Mouse (Mus musculus): ENCODE results near the gene Rimbp3. TPM values are rescaled to one million over a fixed set of nuclear protein-coding genes. Genes with fewer than 3 reads are reported as not detected.

The Rimbp3 gene
- polyA plus RNA-seq, 1 experiment from 2014 or later, result 0.14 TPM

GRCm38 (mm10) chr16:17179706-17180105 is 28.7 kb upstream of the Rimbp3 start:
- TF ChIP-seq CTCF (IDR thresholded peaks at IDR 0.05; ENCODE audit: low read depth), result no peak
- H3K27ac ChIP-seq (ENCODE audit: low read depth, low read length), result no peak overlapping the region
- H3K4me2 ChIP-seq (replicated peaks; ENCODE audit: low read depth), result no peak overlapping the region
- peaks cover 15% of the 10 kb centered on the region; the same call in 1 of the 2 replicates for H3K36me3 ChIP-seq (ENCODE audit: control insufficient read depth, insufficient read depth)
- no peak overlapping the region for H3K4me3 ChIP-seq (ENCODE audit: low read depth, low read length)
- no peaks in the 10 kb centered on the region for H3K27me3 ChIP-seq (replicated peaks; ENCODE audit: control insufficient read depth, insufficient read depth, low read length)
- H3K9ac ChIP-seq (ENCODE audit: low read depth, low read length), result no peak overlapping the region
- 0 out of 2 replicates have a peak, but pooled peaks cover 4% of the 10 kb centered on the region for H3K4me1 ChIP-seq (replicated peaks; ENCODE audit: control insufficient read depth, insufficient read depth, low read length)
- WGBS, result 96% methylated on average over 3 of the region's 3 CpGs
- no peaks in the 10 kb centered on the region for H3K9me3 ChIP-seq (ENCODE audit: control insufficient read depth)
- ATAC-seq, result no peak

GRCm38 (mm10) chr16:17181382-17181781 is 27.0 kb upstream of the Rimbp3 start:
- 68% methylated on average over 4 of the region's 4 CpGs for WGBS

DNA sequence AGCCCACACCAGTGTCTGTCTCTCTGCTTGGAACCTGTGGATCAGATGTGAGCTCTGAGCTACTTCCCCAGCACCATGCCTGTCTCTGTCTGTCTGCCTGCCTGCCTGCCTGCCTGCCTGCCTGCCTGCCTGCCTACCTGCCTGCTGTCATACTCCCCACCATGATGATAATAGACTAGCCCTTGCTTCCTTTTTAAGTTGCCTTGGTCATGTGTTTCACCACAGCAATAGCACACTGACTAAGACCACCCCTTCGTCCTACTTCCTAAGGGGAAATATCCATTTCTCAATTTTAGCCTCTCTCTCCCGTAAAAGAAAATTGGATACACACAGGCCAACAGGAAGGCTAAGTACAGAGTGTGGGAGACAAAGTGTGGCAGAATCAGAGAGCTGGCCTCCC is 26.3 kb upstream of the Rimbp3 start:
- no peak for ATAC-seq
- Histone ChIP-seq H3K4me3 (ENCODE audit: low read depth, low read length) (no peak overlapping the region), H3K27me3 (replicated peaks; ENCODE audit: control insufficient read depth, insufficient read depth, low read length) (no peaks in the 10 kb centered on the region), H3K4me2 (replicated peaks; ENCODE audit: low read depth) (no peak overlapping the region), H3K9me3 (ENCODE audit: control insufficient read depth) (no peaks in the 10 kb centered on the region), H3K36me3 (ENCODE audit: control insufficient read depth, insufficient read depth) (peaks cover 3% of the 10 kb centered on the region; the same call in 1 of the 2 replicates), H3K9ac (ENCODE audit: low read depth, low read length) (no peak overlapping the region), H3K27ac (ENCODE audit: low read depth, low read length) (no peak overlapping the region), H3K4me1 (replicated peaks; ENCODE audit: control insufficient read depth, insufficient read depth, low read length) (no peaks in the 10 kb centered on the region)
- WGBS, result 75% methylated on average over 2 of the region's 2 CpGs
- no peak for TF ChIP-seq CTCF (IDR thresholded peaks at IDR 0.05; ENCODE audit: low read depth)

More at GRCm38 (mm10) chr16:17181382-17181781, 27.0 kb upstream of the Rimbp3 start:
- TF ChIP-seq CTCF (IDR thresholded peaks at IDR 0.05; ENCODE audit: low read depth), result no peak
- peak overlapping the region; percentile 50; the same call in 1 of the 2 replicates for H3K27ac ChIP-seq (ENCODE audit: low read depth, low read length)
- H3K9me3 ChIP-seq (ENCODE audit: control insufficient read depth), result no peaks in the 10 kb centered on the region
- no peaks in the 10 kb centered on the region for H3K27me3 ChIP-seq (replicated peaks; ENCODE audit: control insufficient read depth, insufficient read depth, low read length)
- H3K36me3 ChIP-seq (ENCODE audit: control insufficient read depth, insufficient read depth), result peaks cover 3% of the 10 kb centered on the region; the same call in 1 of the 2 replicates
- no peak overlapping the region; the same call in 1 of the 2 replicates for H3K4me2 ChIP-seq (replicated peaks; ENCODE audit: low read depth)
- no peak overlapping the region for H3K4me3 ChIP-seq (ENCODE audit: low read depth, low read length)
- ATAC-seq, result no peak
- no peaks in the 10 kb centered on the region for H3K4me1 ChIP-seq (replicated peaks; ENCODE audit: control insufficient read depth, insufficient read depth, low read length)
- no peak overlapping the region for H3K9ac ChIP-seq (ENCODE audit: low read depth, low read length)

DNA sequence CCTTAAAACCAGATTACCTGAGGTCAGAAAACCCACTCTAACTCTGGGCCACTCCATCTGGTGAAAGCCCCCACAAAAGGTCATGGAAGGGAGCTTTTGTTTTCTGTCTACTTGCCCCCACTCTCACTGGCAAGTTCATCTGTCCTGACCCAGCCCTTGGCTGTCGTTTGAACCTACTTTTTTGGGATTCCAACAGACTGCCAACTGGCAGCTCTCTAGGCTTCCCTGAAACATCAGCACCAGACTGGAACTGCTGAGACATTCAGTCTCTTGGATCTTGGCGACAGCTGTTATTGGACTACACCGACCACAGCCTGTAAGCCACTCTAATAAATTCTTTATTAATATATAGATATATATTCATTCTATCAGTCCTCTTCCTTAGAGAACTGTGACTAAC is 25.4 kb upstream of the Rimbp3 start:
- Histone ChIP-seq H3K4me1 (replicated peaks; ENCODE audit: control insufficient read depth, insufficient read depth, low read length) (no peaks in the 10 kb centered on the region), H3K9ac (ENCODE audit: low read depth, low read length) (no peak overlapping the region), H3K27me3 (replicated peaks; ENCODE audit: control insufficient read depth, insufficient read depth, low read length) (no peaks in the 10 kb centered on the region), H3K27ac (ENCODE audit: low read depth, low read length) (no peak overlapping the region), H3K9me3 (ENCODE audit: control insufficient read depth) (no peaks in the 10 kb centered on the region), H3K36me3 (ENCODE audit: control insufficient read depth, insufficient read depth) (peaks cover 3% of the 10 kb centered on the region; the same call in 1 of the 2 replicates), H3K4me2 (replicated peaks; ENCODE audit: low read depth) (no peak overlapping the region), H3K4me3 (ENCODE audit: low read depth, low read length) (no peak overlapping the region)
- no peak for ATAC-seq
- TF ChIP-seq CTCF (IDR thresholded peaks at IDR 0.05; ENCODE audit: low read depth), result no peak
- WGBS, result 78% methylated on average over 3 of the region's 3 CpGs

- no peak overlapping the region for H3K9ac ChIP-seq (ENCODE audit: low read depth, low read length)
- H3K27me3 ChIP-seq (replicated peaks; ENCODE audit: control insufficient read depth, insufficient read depth, low read length), result no peaks in the 10 kb centered on the region
- no peak overlapping the region for H3K27ac ChIP-seq (ENCODE audit: low read depth, low read length)
- H3K36me3 ChIP-seq (ENCODE audit: control insufficient read depth, insufficient read depth), result peaks cover 3% of the 10 kb centered on the region; the same call in 1 of the 2 replicates
- H3K4me2 ChIP-seq (replicated peaks; ENCODE audit: low read depth), result no peak overlapping the region
- 0 out of 2 replicates have a peak, but pooled peaks cover 2% of the 10 kb centered on the region for H3K4me1 ChIP-seq (replicated peaks; ENCODE audit: control insufficient read depth, insufficient read depth, low read length)
- ATAC-seq, result no peak
- no peak for TF ChIP-seq CTCF (IDR thresholded peaks at IDR 0.05; ENCODE audit: low read depth)
- no peak overlapping the region for H3K4me3 ChIP-seq (ENCODE audit: low read depth, low read length)
- no peaks in the 10 kb centered on the region for H3K9me3 ChIP-seq (ENCODE audit: control insufficient read depth)
Observed at GRCm38 (mm10) chr16:17185475-17185874, 22.9 kb upstream of the Rimbp3 start.

- H3K4me1 ChIP-seq (replicated peaks; ENCODE audit: control insufficient read depth, insufficient read depth, low read length), result 0 out of 2 replicates have a peak, but pooled peaks cover 6% of the 10 kb centered on the region
- TF ChIP-seq CTCF (IDR thresholded peaks at IDR 0.05; ENCODE audit: low read depth), result no peak
- ATAC-seq, result no peak
- H3K27ac ChIP-seq (ENCODE audit: low read depth, low read length), result no peak overlapping the region
- H3K4me2 ChIP-seq (replicated peaks; ENCODE audit: low read depth), result no peak overlapping the region
- no peaks in the 10 kb centered on the region for H3K27me3 ChIP-seq (replicated peaks; ENCODE audit: control insufficient read depth, insufficient read depth, low read length)
- H3K9me3 ChIP-seq (ENCODE audit: control insufficient read depth), result no peaks in the 10 kb centered on the region
- no peak overlapping the region for H3K4me3 ChIP-seq (ENCODE audit: low read depth, low read length)
- WGBS, result 88% methylated on average over 4 of the region's 4 CpGs
- 0 out of 2 replicates have a peak, but pooled peaks cover 4% of the 10 kb centered on the region for H3K36me3 ChIP-seq (ENCODE audit: control insufficient read depth, insufficient read depth)
- H3K9ac ChIP-seq (ENCODE audit: low read depth, low read length), result no peak overlapping the region
Observed at GRCm38 (mm10) chr16:17193823-17194222, 14.6 kb upstream of the Rimbp3 start.

Data from intestine, postnatal 0 days (tissue).